ENCODE assay signal across 10 mouse cellular contexts in genomic region chr10:52423097-52423496, GRCm38 (mm10). TPM values are rescaled to one million over a fixed set of nuclear protein-coding genes. Genes with fewer than 3 reads are reported as not detected.
DNase-seq lines count a peak whose midpoint lies in the region.
"Had no signal": no experiment of that assay in that cellular context is flagged by ENCODE, and none has a peak within 500 bp of the region (broad histone marks: within the 10 kb centered on the region; RNA-seq: fewer than 3 reads in every experiment).

No protein-coding gene starts in this region.

- DNase-seq in kidney, adult 18-20 months = peak; percentile 32
- DNase-seq in kidney, adult 11 months = no peak
- peak; percentile 57 for DNase-seq in 416B (ENCODE audit: low read depth)
- peak; percentile 44 for DNase-seq in ES-CJ7 (ENCODE audit: low read depth, low spot score)
- DNase-seq in kidney, postnatal 25 days = peak; percentile 44 to 54
- no peak for DNase-seq in right cerebral cortex, postnatal 25 days
- no peak for DNase-seq in right cerebral cortex, postnatal 4 days
- no peak for DNase-seq in midbrain, embryonic 10.5 days (ENCODE audit: low spot score)

- H3K4me3 ChIP-seq in midbrain, embryonic 10.5 days = no peak overlapping the region
- H3K4me3 ChIP-seq: heart, embryonic 15.5 days had no signal

- WGBS in midbrain, embryonic 10.5 days = 84% methylated on average over 2 of the region's 2 CpGs

- H3K9me3 ChIP-seq in midbrain, embryonic 10.5 days (replicated peaks) = no peaks in the 10 kb centered on the region
- H3K9me3 ChIP-seq: heart, embryonic 15.5 days had no signal

- peaks cover 10% of the 10 kb centered on the region; the same call in 1 of the 2 replicates for H3K36me3 ChIP-seq in midbrain, embryonic 10.5 days
- H3K36me3 ChIP-seq: heart, embryonic 15.5 days had no signal

- H3K4me1 ChIP-seq in midbrain, embryonic 10.5 days = peaks cover 22% of the 10 kb centered on the region

- H3K27ac ChIP-seq in midbrain, embryonic 10.5 days (replicated peaks) = no peak overlapping the region
- H3K27ac ChIP-seq: heart, embryonic 15.5 days had no signal

- H3K27me3 ChIP-seq in midbrain, embryonic 10.5 days (ENCODE audit: low read depth, poor library complexity, severe bottlenecking) = no peaks in the 10 kb centered on the region
- H3K27me3 ChIP-seq: heart, embryonic 15.5 days had no signal

RNA-seq across cellular contexts. Expression of gene Nus1, which starts 5.8 kb away (rescaled TPM):
- polyA plus RNA-seq in midbrain, embryonic 10.5 days (2016; fragmentation: Nextera tagmentation; extraction: Ambion mirVana) = 11.3 and 13.1 TPM in 2 replicates

RNA-seq across cellular contexts. Expression of gene Nepn, which starts 34.3 kb away (rescaled TPM):
- polyA plus RNA-seq in midbrain, embryonic 10.5 days (2016; fragmentation: Nextera tagmentation; extraction: Ambion mirVana) = not detected in 2 replicates
- polyA plus RNA-seq: embryonic facial prominence, embryonic 14.5 days; heart, embryonic 15.5 days had no signal

RNA-seq across cellular contexts. Expression of gene Gopc, which starts 41.2 kb away (rescaled TPM):
- polyA plus RNA-seq in midbrain, embryonic 10.5 days (2016; fragmentation: Nextera tagmentation; extraction: Ambion mirVana) = 16.1 and 18.4 TPM in 2 replicates

Comparison
In these comparisons a context has a peak if more than half of its experiments do, and no peak if none do; other contexts are left out.
1. DNase-seq: peak in kidney, adult 18-20 months (single experiment), 416B (single experiment), ES-CJ7 (single experiment) and kidney, postnatal 25 days (2 of 2); none in kidney, adult 11 months (single experiment), right cerebral cortex, postnatal 25 days (single experiment), right cerebral cortex, postnatal 4 days (single experiment) and midbrain, embryonic 10.5 days (single experiment).